Mouse (Mus musculus): Measurements from ENCODE around the gene Chia1.

DNA sequence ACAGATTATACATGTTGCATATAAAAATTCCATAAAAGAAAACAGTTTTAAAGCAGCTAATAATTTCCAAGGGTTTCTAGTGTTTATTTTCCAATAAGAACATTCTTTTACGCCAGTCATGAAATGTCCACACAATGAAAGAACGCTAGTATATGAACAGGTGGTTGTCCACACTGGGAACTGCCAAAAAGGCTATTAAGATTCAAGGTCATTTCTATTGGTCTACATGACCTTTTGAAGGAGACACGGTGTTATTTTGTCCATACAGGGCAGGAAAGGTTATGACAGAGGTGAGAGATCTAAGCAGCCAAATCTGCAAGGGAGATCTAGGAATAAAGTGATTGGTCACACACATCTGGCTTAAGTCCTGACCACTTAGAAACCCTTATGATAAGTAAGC, at the start of gene Chia1:
- TF ChIP-seq POLR2A (IDR thresholded peaks at IDR 0.05; ENCODE audit: borderline replicate concordance, control insufficient read depth, low read depth, low read length), result no peak
- no peak for TF ChIP-seq CTCF (IDR thresholded peaks at IDR 0.05; ENCODE audit: control insufficient read depth, insufficient read depth, low read length)
